Mouse (Mus musculus) bone marrow macrophage, adult 2 months (primary cell): ENCODE data around the gene Hist1h1d. TPM values are rescaled to one million over a fixed set of nuclear protein-coding genes. Genes with fewer than 3 reads are reported as not detected.
A peak's percentile ranks its signal among the peaks of the same experiment; 100 is the strongest.
"Not testable (repeated sequence)": the region's sequence is repeated elsewhere in the genome, so short reads cannot be mapped to it uniquely, and the experiment has no call there.

Experiments used
- H3K27ac ChIP-seq: 2 replicates; pipeline ENCODE4 v1.5.1; 2012; ENCODE audit warnings: low read depth, low read length; ENCODE audit not compliant: insufficient read depth
- H3K4me1 ChIP-seq: 2 replicates; pipeline ENCODE4 v1.6.1; 2012; ENCODE audit warnings: low read length; ENCODE audit not compliant: control insufficient read depth, insufficient read depth
- H3K4me3 ChIP-seq: 2 replicates; pipeline ENCODE4 v1.5.1; 2012; ENCODE audit warnings: mild to moderate bottlenecking, low read length, moderate library complexity; ENCODE audit not compliant: insufficient read depth
- CTCF ChIP-seq: IDR thresholded peaks from 2 replicates; pipeline ENCODE4 v1.5.1; 2012; ENCODE audit warnings: low read depth, mild to moderate bottlenecking, low read length, moderate library complexity
- POLR2A ChIP-seq: IDR thresholded peaks from 2 replicates; pipeline ENCODE4 v1.6.1; 2012; ENCODE audit warnings: mild to moderate bottlenecking, low read depth, low read length, borderline replicate concordance
- polyA plus RNA-seq: library from polyadenylated mRNA; stranded (reverse); fragments of >200 nt; gene quantifications from 2 replicates; pipeline ENCODE4 v1.2.4, GENCODE M21; 2012; ENCODE audit not compliant: missing spikeins, insufficient read depth, insufficient read length

The Hist1h1d gene
- polyA plus RNA-seq, 1 experiment = 0.39 TPM

DNA sequence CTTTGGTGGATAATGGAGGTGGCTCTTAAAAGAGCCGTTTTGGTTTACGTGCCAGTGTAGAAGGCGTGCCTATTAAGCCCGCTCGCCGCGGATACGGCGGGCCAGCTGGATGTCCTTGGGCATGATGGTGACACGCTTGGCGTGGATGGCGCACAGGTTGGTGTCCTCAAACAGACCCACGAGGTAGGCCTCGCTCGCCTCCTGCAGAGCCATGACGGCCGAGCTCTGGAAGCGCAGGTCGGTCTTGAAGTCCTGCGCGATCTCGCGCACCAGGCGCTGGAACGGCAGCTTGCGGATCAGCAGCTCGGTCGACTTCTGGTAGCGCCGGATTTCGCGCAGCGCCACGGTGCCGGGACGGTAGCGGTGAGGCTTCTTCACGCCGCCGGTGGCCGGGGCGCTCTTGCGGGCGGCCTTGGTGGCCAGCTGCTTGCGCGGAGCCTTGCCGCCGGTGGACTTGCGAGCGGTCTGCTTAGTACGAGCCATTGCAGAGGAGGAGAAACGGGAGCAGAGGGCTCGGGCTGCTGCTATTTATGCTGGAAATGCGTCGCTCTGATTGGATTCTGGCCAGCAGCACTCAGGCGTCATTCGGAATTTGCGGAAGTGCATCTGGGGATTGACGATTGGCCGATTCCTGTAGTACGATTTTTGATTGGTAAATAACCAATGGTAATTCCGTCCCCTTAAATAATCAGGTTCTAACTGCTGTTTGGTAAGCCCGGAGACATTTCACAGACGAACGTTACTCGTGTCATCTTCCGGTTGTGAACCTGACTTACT is 9.0 kb downstream of the Hist1h1d start, which contains the start of gene Hist1h3e:
Gene Hist1h3e (minus strand): TSS at position 487 of the 777 bp plus-strand sequence.
- Histone ChIP-seq H3K27ac (peak within 1 kb of the TSS; percentile 99), H3K4me1 (peaks cover 23% of the 10 kb centered on the region), H3K4me3 (peak within 1 kb of the TSS; percentile 56)
- peak; percentile 91 for TF ChIP-seq POLR2A

DNA sequence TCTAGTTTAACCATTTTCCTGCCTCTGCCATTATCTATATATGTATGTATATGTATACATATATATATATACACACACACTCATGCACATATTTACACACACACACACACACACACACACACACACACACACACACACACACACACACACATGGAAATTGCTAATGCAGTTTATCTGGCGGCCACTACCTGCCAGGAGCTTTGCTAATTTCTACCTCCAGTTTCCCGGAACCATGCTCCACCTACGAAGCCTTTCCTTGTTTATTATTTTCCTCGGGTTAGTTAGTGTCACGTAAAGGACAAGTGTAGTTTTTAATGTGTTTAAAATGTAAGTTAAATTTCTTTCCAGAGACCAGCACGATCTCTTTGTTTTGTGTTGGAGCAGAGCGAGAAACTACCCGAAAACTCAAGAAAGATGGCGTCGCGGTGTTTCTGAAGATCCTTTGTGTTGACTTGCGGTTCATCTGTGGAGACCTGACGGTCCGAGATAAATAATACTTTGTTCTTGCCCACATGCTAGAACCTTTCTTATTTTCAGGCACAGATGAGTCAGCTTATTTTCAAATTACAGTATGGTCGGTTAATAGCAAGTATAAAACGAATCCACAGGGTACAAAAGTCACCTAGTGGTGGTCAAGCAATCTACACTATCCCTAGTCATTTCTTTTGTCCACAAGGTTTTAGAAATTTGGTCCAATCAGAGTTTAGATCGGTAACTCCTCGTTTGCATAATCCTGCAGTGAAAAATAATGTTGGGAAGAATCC is 9.8 kb downstream of the Hist1h1d start:
- H3K4me3 ChIP-seq = peak overlapping the region; percentile 35
- peaks cover 23% of the 10 kb centered on the region for H3K4me1 ChIP-seq
- no peak for TF ChIP-seq CTCF
- TF ChIP-seq POLR2A = no peak
- H3K27ac ChIP-seq = peak overlapping the region; percentile 99

DNA sequence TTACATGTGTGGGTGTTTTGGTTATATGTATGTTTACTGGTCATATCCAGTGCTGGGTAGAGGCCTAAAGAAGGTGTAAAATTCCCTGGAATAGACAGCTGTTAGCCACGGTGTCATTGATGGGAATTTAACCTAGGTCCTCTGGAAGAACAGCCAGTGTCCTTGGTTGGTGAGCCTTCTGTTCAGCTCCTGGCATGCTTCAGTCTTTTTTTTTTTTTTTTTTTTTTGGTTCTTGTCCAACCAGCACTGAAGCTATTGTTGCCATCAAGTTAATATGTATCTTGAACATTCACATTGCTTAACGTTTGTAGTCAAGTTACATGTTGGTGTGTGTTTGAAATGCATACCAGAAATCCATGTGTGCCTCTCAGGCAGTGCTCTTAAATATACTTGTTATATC is 11.4 kb downstream of the Hist1h1d start:
- Histone ChIP-seq H3K4me3 (no peak overlapping the region), H3K27ac (no peak overlapping the region; the same call in 1 of the 2 replicates), H3K4me1 (peaks cover 23% of the 10 kb centered on the region)
- no peak for TF ChIP-seq POLR2A
- no peak for TF ChIP-seq CTCF

DNA sequence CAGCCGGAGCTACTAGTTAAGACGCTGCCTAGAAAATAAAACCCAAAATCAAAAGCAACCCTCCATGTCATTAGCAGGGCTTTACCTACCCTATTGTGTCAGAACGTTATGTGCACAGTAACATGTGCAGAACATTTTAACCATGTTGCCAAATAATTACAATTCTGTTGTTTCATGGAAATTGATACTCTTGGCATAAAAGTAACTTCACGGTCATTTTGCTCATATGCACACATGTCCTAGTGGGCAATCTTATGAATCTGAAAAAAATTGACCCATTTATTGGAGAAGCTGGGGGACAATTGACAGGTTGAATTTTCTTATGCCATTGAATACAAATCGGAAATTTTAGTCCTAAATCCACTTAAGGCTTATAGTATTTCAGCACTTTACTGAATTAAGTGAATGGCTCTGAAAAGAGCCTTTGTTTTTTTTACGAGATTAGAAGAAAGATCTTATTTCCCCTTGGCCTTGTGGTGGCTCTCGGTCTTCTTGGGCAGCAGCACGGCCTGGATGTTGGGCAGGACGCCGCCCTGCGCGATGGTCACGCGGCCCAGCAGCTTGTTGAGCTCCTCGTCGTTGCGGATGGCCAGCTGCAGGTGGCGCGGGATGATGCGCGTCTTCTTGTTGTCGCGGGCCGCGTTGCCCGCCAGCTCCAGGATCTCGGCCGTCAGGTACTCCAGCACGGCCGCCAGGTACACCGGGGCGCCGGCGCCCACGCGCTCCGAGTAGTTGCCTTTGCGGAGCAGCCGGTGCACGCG is 17.4 kb downstream of the Hist1h1d start:
- peak overlapping the region; percentile 42 for H3K4me3 ChIP-seq
- peak overlapping the region; percentile 83 for H3K27ac ChIP-seq
- H3K4me1 ChIP-seq = not testable (repeated sequence)

DNA sequence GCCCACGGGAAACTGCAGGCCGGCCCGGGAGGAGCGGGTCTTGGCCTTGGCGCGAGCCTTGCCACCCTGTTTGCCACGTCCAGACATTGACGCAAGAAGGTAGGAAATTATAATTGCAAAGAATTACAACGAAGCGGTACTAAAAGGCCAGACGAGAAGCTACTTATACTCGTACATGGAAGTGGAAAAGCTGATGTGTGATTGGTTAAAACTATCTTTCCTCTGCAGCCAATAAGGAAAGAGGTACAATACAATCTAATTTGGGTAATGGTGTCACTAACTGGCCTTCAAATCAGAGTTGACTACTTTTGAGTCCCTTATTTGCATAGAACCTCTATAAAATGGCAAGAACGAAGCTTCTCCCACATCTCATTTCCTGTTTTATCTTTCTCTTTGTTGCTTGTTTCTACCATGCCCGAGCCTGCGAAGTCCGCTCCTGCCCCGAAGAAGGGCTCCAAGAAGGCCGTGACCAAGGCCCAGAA is 18.0 kb downstream of the Hist1h1d start, which contains the start of the genes Hist1h2ae and Hist1h2bg:
Gene Hist1h2ae (minus strand): TSS at position 199 of the 482 bp plus-strand sequence.
Gene Hist1h2bg (plus strand): TSS at position 375 of the 482 bp plus-strand sequence.
- Histone ChIP-seq H3K4me1 (peaks cover 5% of the 10 kb centered on the region), H3K4me3 (peak within 1 kb of the TSS; percentile 57), H3K27ac (peak within 1 kb of the TSS; percentile 83)
- TF ChIP-seq POLR2A (no peak), CTCF (no peak)

DNA sequence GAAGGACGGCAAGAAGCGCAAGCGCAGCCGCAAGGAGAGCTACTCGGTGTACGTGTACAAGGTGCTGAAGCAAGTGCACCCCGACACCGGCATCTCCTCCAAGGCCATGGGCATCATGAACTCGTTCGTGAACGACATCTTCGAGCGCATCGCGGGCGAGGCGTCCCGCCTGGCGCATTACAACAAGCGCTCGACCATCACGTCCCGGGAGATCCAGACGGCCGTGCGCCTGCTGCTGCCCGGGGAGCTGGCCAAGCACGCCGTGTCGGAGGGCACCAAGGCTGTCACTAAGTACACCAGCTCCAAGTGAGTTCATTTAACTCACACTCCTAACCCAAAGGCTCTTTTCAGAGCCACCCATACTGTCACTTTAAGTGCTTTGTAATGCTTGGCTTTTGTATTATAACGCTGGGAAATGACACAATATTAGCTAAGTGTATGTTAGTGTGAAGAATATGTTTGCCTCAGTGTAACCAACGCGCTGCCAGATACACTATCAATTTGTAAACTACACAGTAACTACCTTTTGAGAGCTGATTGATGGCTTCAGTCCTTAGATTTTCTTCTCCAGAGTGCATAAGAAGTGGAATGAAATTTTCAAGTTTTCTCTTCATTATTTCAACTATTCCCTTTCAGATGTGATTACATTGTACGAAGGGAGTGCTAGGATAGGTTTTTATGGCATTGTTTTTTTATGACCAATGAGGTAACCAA is 18.6 kb downstream of the Hist1h1d start:
- H3K4me1 ChIP-seq = not testable (repeated sequence)
- peak overlapping the region; percentile 57 for H3K4me3 ChIP-seq
- peak overlapping the region; percentile 75 for H3K27ac ChIP-seq

DNA sequence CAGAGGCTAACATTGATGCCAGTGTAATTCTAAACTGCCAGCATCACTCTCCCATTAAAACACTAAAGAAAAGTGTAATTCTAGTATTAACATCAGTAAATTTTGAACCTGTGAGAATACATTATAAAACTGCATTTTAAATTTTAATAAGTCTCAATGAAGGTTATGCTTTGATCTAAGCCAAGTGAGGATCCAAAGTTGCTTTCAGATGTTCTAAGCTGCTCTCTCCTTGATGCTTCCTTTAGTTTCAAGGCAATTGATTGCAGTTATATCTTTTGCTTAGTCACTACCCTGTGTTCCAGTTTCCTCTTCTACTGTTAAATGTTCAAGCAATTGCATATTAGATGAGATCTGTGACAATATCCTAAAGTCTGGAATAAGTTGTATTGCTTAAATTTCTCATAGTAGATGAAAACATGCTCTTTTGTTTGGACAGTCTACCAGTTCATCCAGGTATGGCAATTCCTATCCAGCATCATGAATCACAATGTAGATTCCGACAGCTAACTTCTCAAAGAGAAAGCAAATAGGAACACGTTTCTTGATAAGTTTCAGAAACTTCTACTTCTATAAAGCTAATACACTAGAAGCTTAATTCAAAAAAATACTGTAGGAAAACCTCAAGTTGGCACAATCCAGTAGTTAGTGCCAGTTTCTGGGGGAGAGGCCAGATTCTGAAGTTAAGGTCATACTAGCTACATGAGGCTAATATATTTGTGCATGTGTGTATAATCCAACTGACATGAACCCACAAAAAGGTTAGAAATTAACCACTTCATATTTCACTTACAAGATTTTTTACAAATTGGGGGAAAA is 19.4 kb downstream of the Hist1h1d start:
- Histone ChIP-seq H3K4me1 (peaks cover 13% of the 10 kb centered on the region), H3K27ac (peak overlapping the region; percentile 75), H3K4me3 (no peak overlapping the region; the same call in 1 of the 2 replicates)
- TF ChIP-seq POLR2A (no peak), CTCF (no peak)

DNA sequence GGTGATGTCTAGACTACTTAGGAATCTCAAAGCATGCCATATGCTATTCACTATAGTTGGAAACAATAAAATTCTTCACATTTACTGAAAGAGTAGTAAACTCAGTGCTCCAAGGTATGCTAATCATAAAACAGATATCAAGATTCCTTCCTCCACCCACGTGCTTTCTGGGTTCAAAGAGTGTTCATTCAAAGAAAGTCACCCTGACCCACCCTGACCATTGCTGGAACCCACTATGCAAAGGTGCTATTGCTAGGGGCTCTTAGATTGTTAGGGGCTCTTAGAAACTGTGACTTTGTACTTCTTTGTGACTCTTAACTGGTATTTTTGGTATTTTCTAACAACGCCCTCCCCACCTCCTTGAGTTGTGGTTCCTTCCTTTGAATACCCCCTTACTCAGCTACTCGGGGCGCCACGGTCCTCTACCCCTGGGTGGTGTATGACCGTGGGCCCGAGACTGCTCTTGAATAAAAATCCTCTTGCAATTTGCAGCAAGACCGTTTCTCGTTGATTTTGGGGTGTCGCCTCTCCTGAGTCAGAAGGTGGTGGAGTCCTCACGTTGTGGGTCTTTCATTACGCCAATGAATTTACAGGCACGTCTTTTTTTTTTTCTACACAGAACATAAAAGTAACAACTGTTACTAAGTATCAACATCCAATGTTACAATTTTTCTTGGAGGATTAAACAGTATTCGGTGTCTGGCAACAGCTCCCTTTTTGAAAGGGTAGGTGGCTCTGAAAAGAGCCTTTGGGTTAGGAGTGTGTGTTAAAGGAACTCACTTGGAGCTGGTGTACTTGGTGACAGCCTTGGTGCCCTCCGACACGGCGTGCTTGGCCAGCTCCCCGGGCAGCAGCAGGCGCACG is 20.2 kb downstream of the Hist1h1d start:
- Histone ChIP-seq H3K27ac (peak overlapping the region; percentile 81), H3K4me1 (peaks cover 15% of the 10 kb centered on the region), H3K4me3 (peak overlapping the region; percentile 53)

DNA sequence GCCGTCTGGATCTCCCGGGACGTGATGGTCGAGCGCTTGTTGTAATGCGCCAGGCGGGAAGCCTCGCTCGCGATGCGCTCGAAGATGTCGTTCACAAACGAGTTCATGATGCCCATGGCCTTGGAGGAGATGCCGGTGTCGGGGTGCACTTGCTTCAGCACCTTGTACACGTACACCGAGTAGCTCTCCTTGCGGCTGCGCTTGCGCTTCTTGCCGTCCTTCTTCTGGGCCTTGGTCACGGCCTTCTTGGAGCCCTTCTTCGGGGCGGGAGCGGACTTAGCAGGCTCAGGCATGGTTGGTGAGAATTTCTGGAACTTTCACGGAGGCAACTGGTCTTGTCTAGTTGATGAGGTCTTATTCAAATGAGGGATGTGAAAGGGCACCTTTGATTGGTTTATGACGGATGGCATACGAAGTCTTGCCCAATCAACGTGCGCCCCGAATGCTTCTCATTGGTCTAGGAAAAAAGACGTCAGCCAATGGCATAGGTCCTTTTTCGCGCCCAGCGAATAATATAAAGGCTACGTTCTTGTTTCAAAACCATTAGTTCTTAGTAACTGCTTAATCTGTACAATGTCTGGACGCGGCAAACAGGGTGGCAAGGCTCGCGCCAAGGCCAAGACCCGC is 20.9 kb downstream of the Hist1h1d start, which contains the start of the genes Hist1h2bf and Hist1h2ad:
Gene Hist1h2bf (minus strand): TSS at position 299 of the 627 bp plus-strand sequence.
Gene Hist1h2ad (plus strand): TSS at position 484 of the 627 bp plus-strand sequence.
- Histone ChIP-seq H3K4me1 (peaks cover 15% of the 10 kb centered on the region), H3K27ac (peak within 1 kb of the TSS; percentile 83), H3K4me3 (peak within 1 kb of the TSS; percentile 53)

DNA sequence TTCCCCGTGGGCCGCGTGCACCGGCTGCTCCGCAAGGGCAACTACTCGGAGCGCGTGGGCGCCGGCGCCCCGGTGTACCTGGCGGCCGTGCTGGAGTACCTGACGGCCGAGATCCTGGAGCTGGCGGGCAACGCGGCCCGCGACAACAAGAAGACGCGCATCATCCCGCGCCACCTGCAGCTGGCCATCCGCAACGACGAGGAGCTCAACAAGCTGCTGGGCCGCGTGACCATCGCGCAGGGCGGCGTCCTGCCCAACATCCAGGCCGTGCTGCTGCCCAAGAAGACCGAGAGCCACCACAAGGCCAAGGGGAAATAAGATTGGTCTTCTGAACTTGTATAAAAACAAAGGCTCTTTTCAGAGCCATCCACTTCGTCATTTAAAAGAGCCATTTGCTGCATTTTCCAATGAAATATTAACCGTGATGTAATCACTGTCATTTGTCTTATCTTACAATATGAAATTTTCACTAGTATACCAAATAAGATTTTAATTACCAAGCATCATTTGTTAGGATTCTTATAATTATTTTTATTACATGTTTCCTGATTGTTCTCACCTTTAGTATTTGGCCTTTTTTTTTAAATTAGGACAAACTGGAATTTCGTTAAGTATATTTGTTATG is 21.6 kb downstream of the Hist1h1d start:
- peaks cover 13% of the 10 kb centered on the region for H3K4me1 ChIP-seq
- peak overlapping the region; percentile 83 for H3K27ac ChIP-seq
- peak overlapping the region; percentile 42; the same call in 1 of the 2 replicates for H3K4me3 ChIP-seq
